Mouse (Mus musculus) midbrain, embryonic 16.5 days (tissue): ENCODE results near the gene Cbarp. TPM values are rescaled to one million over a fixed set of nuclear protein-coding genes. Genes with fewer than 3 reads are reported as not detected.

ENCODE experiments used
- ATAC-seq: fragments of 200-750 bp; cut with Nextera tagmentation; 2 replicates; pipeline ENCODE4 v1.8.0; 2017; ENCODE audit warnings: moderate TSS enrichment
- H3K27ac ChIP-seq: fragments of 300-500 bp; sonication (generic); 2 replicates; pipeline ENCODE4 v1.5.1; 2014; ENCODE audit warnings: mild to moderate bottlenecking, low read length, mixed read lengths
- H3K27me3 ChIP-seq: fragments of 300-500 bp; sonication (generic); 2 replicates; pipeline ENCODE4 v1.6.1; 2014; ENCODE audit warnings: low read depth, low read length, mixed read lengths; ENCODE audit not compliant: control insufficient read depth, insufficient read depth
- H3K36me3 ChIP-seq: fragments of 300-500 bp; sonication (generic); 2 replicates; pipeline ENCODE4 v1.6.1; 2014; ENCODE audit warnings: mild to moderate bottlenecking, low read length, moderate library complexity, mixed read lengths; ENCODE audit not compliant: control insufficient read depth, insufficient read depth
- H3K4me1 ChIP-seq: fragments of 300-500 bp; sonication (generic); 2 replicates; pipeline ENCODE4 v1.6.1; 2014; ENCODE audit warnings: mild to moderate bottlenecking, low read length, mixed read lengths; ENCODE audit not compliant: control insufficient read depth, insufficient read depth
- H3K4me2 ChIP-seq: fragments of 300-500 bp; sonication (generic); 2 replicates; pipeline ENCODE4 v1.6.1; 2014; ENCODE audit warnings: mild to moderate bottlenecking, low read length, mixed read lengths
- H3K4me3 ChIP-seq: fragments of 300-500 bp; sonication (generic); 2 replicates; pipeline ENCODE4 v1.5.1; 2014; ENCODE audit warnings: low read depth, mild to moderate bottlenecking, low read length, moderate library complexity, mixed read lengths
- H3K9ac ChIP-seq: fragments of 300-500 bp; sonication (generic); 2 replicates; pipeline ENCODE4 v1.6.1; 2014; ENCODE audit warnings: low read depth, low read length, mixed read lengths
- H3K9me3 ChIP-seq: fragments of 300-500 bp; sonication (generic); replicated peaks from 2 replicates; pipeline ENCODE4 v1.6.1; 2014; ENCODE audit warnings: mild to moderate bottlenecking, low read length, mixed read lengths; ENCODE audit not compliant: control insufficient read depth, poor library complexity, severe bottlenecking
- WGBS: fragments of 180-500 bp; shearing (Covaris S2); extraction: QIAGEN DNeasy Blood & Tissue Kit; methylation state at CpG from one replicate; pipeline ENCODE4 v1.1.7; 2014; 5-methylcytosine and 5-hydroxymethylcytosine counted together
- polyA plus RNA-seq: library from polyadenylated mRNA; unstranded; fragments of >200 nt; fragmentation: Nextera tagmentation; extraction: Ambion mirVana; gene quantifications from 2 replicates; pipeline ENCODE4 v1.2.1, GENCODE M21; 2015

Gene Cbarp
- polyA plus RNA-seq, 1 experiment from 2014 or later = 81.6 TPM

- 79% methylated on average over 5 of the region's 5 CpGs for WGBS
- H3K4me1 ChIP-seq = no peaks in the 10 kb centered on the region
- no peaks in the 10 kb centered on the region for H3K36me3 ChIP-seq
- no peaks in the 10 kb centered on the region for H3K27me3 ChIP-seq
- H3K9me3 ChIP-seq = no peaks in the 10 kb centered on the region
- no peak overlapping the region for H3K4me3 ChIP-seq
- H3K27ac ChIP-seq = no peak overlapping the region
- ATAC-seq = no peak
- no peak overlapping the region for H3K9ac ChIP-seq
- no peak overlapping the region for H3K4me2 ChIP-seq
Measured at GRCm38 (mm10) chr10:80092690-80093089, 47.9 kb downstream of the Cbarp start.

DNA sequence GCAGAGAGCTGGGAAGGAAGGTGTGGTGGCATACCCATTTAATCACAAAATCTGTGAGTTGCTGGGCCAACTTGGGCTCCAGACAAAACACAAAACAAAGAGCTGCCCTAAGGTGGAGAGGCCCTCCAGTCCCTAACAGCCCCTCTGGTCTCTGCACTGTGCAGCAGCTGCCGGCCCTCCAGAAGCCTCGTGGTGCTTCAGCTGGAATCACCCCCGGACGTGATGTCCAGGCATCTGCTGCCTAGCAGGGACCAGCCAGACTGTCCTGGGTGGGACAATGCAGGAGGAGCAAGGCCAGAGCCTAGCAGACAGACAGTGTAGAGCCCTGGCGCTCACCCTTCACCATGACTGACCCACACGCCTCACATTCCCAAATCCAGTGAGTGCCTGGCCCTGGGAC lies 49.1 kb downstream of the Cbarp start:
- WGBS = 88% methylated on average over 6 of the region's 6 CpGs
- no peak overlapping the region for H3K4me3 ChIP-seq
- H3K27me3 ChIP-seq = no peaks in the 10 kb centered on the region
- no peak overlapping the region for H3K27ac ChIP-seq
- no peaks in the 10 kb centered on the region for H3K9me3 ChIP-seq
- H3K9ac ChIP-seq = no peak overlapping the region
- no peaks in the 10 kb centered on the region for H3K4me1 ChIP-seq
- H3K4me2 ChIP-seq = no peak overlapping the region
- no peak for ATAC-seq
- no peaks in the 10 kb centered on the region for H3K36me3 ChIP-seq

DNA sequence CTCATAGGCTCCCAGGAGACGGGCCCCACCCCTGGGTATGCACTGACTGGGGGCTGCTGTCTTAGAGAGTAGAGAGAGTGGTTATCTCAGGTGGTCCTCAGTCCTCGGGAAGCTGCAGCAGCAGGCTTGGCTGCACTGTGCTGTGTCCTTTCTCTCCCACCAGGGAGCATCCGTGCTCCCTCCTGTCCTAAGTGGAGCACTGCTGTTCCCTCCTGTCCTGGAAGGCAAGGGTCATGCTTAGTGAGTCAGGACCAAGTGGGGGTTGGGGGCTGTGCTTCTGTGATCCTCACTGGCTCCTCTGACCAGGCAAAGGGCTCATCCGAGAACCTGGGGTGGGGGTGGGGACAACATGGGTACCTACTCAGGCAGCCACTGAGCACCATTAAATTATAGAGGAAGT lies 51.5 kb downstream of the Cbarp start:
- H3K4me1 ChIP-seq = no peaks in the 10 kb centered on the region
- H3K36me3 ChIP-seq = no peaks in the 10 kb centered on the region
- no peak overlapping the region for H3K4me3 ChIP-seq
- H3K4me2 ChIP-seq = no peak overlapping the region
- 54% methylated on average over 4 of the region's 4 CpGs for WGBS
- ATAC-seq = no peak
- no peak overlapping the region for H3K27ac ChIP-seq
- no peaks in the 10 kb centered on the region for H3K27me3 ChIP-seq
- no peak overlapping the region for H3K9ac ChIP-seq
- no peaks in the 10 kb centered on the region for H3K9me3 ChIP-seq

DNA sequence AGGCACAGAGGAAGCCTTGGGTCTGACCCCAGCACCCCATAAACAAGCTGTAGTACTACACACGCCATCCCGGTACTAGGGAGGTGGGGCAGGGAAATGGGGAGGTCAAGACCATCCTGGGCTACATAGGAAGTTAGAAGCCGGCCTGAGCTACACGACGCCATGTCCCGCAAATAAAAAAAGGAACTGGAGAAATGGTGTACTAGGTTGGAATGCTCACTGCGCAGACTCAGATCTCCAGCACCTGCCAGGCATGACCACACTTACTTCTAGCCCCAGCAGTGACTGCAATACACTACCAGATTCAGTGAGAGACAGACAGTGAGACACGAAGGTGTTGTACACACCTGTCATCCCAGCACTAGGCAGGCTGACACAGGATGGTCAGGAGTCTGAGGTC lies 53.2 kb downstream of the Cbarp start:
- Histone ChIP-seq H3K4me1 (no peaks in the 10 kb centered on the region), H3K9ac (no peak overlapping the region), H3K9me3 (no peaks in the 10 kb centered on the region), H3K27me3 (no peaks in the 10 kb centered on the region), H3K4me3 (no peak overlapping the region), H3K27ac (no peak overlapping the region), H3K36me3 (peaks cover 5% of the 10 kb centered on the region; the same call in 1 of the 2 replicates), H3K4me2 (no peak overlapping the region)
- ATAC-seq = no peak
- 92% methylated on average over 8 of the region's 8 CpGs for WGBS

GRCm38 (mm10) chr10:80086847-80087246 lies 53.8 kb downstream of the Cbarp start:
- Histone ChIP-seq H3K4me3 (no peak overlapping the region), H3K27me3 (no peaks in the 10 kb centered on the region), H3K4me1 (no peaks in the 10 kb centered on the region), H3K4me2 (no peak overlapping the region), H3K36me3 (peaks cover 9% of the 10 kb centered on the region; the same call in 1 of the 2 replicates), H3K9ac (no peak overlapping the region), H3K27ac (no peak overlapping the region), H3K9me3 (no peaks in the 10 kb centered on the region)
- 90% methylated on average over 3 of the region's 3 CpGs for WGBS
- ATAC-seq = no peak

GRCm38 (mm10) chr10:80084817-80085487 lies 55.7 kb downstream of the Cbarp start:
- no peak overlapping the region for H3K4me2 ChIP-seq
- H3K9ac ChIP-seq = no peak overlapping the region
- H3K27me3 ChIP-seq = no peaks in the 10 kb centered on the region
- no peaks in the 10 kb centered on the region for H3K9me3 ChIP-seq
- no peak overlapping the region for H3K4me3 ChIP-seq
- no peak overlapping the region for H3K27ac ChIP-seq
- peaks cover 21% of the 10 kb centered on the region; the same call in 1 of the 2 replicates for H3K36me3 ChIP-seq
- no peaks in the 10 kb centered on the region for H3K4me1 ChIP-seq
- 83% methylated on average over 9 of the region's 9 CpGs for WGBS
- ATAC-seq = no peak

- Histone ChIP-seq H3K9me3 (no peaks in the 10 kb centered on the region), H3K4me3 (no peak overlapping the region), H3K27ac (no peak overlapping the region), H3K27me3 (no peaks in the 10 kb centered on the region), H3K9ac (no peak overlapping the region), H3K4me2 (no peak overlapping the region), H3K36me3 (peaks cover 21% of the 10 kb centered on the region; the same call in 1 of the 2 replicates), H3K4me1 (no peaks in the 10 kb centered on the region)
- WGBS = 80% methylated on average over 3 of the region's 3 CpGs
- ATAC-seq = no peak
Measured at GRCm38 (mm10) chr10:80081075-80081474, 59.6 kb downstream of the Cbarp start.

Other genes with a start within 250 kb of the Cbarp start
- 0.20 TPM in 1 of 2 replicates, not detected in the other for gene Cfd, start 250.0 kb downstream of the Cbarp start, polyA plus RNA-seq
- gene Med16, start 231.9 kb downstream of the Cbarp start, polyA plus RNA-seq = 55.4 and 56.6 TPM in 2 replicates
- 2.6 and 13.4 TPM in 2 replicates for gene Gm26602, start 230.0 kb downstream of the Cbarp start, polyA plus RNA-seq
- gene Kiss1r, start 223.9 kb downstream of the Cbarp start, polyA plus RNA-seq = 3.5 and 3.8 TPM in 2 replicates
- 273 and 293 TPM in 2 replicates for gene R3hdm4, start 219.6 kb downstream of the Cbarp start, polyA plus RNA-seq
- gene Arid3a, start 213.8 kb downstream of the Cbarp start, polyA plus RNA-seq = 1.7 and 2.2 TPM in 2 replicates
- 79.5 and 89.4 TPM in 2 replicates for gene Wdr18, start 180.7 kb downstream of the Cbarp start, polyA plus RNA-seq
- gene Grin3b, start 170.1 kb downstream of the Cbarp start, polyA plus RNA-seq = 0.20 and 0.28 TPM in 2 replicates
- gene Tmem259, start 156.5 kb downstream of the Cbarp start, polyA plus RNA-seq = 15.3 and 16.2 TPM in 2 replicates
- gene Cnn2, start 152.3 kb downstream of the Cbarp start, polyA plus RNA-seq = 25.7 and 26.2 TPM in 2 replicates
- 4.1 and 4.8 TPM in 2 replicates for gene Abca7, start 144.3 kb downstream of the Cbarp start, polyA plus RNA-seq
- gene Arhgap45, start 124.2 kb downstream of the Cbarp start, polyA plus RNA-seq = 1.2 TPM in 2 replicates
- gene Polr2e, start 101.0 kb downstream of the Cbarp start, polyA plus RNA-seq = 124 and 131 TPM in 2 replicates
- 509 and 552 TPM in 2 replicates for gene Gpx4, start 93.7 kb downstream of the Cbarp start, polyA plus RNA-seq
- gene Sbno2, start 35.3 kb downstream of the Cbarp start, polyA plus RNA-seq = 11.6 and 12.5 TPM in 2 replicates
- 14.2 and 15.4 TPM in 2 replicates for gene Stk11, start 25.0 kb downstream of the Cbarp start, polyA plus RNA-seq
- gene Atp5d, start 2.2 kb downstream of the Cbarp start, polyA plus RNA-seq = 433 and 454 TPM in 2 replicates
- 15.5 and 21.1 TPM in 2 replicates for gene Midn, start 7.4 kb upstream of the Cbarp start, polyA plus RNA-seq
- 380 and 398 TPM in 2 replicates for gene Cirbp, start 25.1 kb upstream of the Cbarp start, polyA plus RNA-seq
- 11.0 and 11.4 TPM in 2 replicates for gene 1600002K03Rik, start 32.1 kb upstream of the Cbarp start, polyA plus RNA-seq
- gene Efna2, start 38.6 kb upstream of the Cbarp start, polyA plus RNA-seq = 37.3 and 43.3 TPM in 2 replicates
- gene Mum1, start 85.6 kb upstream of the Cbarp start, polyA plus RNA-seq = 47.8 and 51.1 TPM in 2 replicates
- gene Ndufs7, start 108.3 kb upstream of the Cbarp start, polyA plus RNA-seq = 263 and 302 TPM in 2 replicates
- gene Gamt, start 120.2 kb upstream of the Cbarp start, polyA plus RNA-seq = 15.8 and 19.5 TPM in 2 replicates
- gene Dazap1, start 120.7 kb upstream of the Cbarp start, polyA plus RNA-seq = 43.7 and 51.9 TPM in 2 replicates
- gene Rps15, start 151.6 kb upstream of the Cbarp start, polyA plus RNA-seq = 465 and 476 TPM in 2 replicates
- gene Apc2, start 155.1 kb upstream of the Cbarp start, polyA plus RNA-seq = 172 and 205 TPM in 2 replicates
- gene 2310011J03Rik, start 179.7 kb upstream of the Cbarp start, polyA plus RNA-seq = 21.9 and 26.7 TPM in 2 replicates
- 5.6 and 6.5 TPM in 2 replicates for gene Pcsk4, start 188.7 kb upstream of the Cbarp start, polyA plus RNA-seq
- 6.0 and 8.6 TPM in 2 replicates for gene Reep6, start 189.1 kb upstream of the Cbarp start, polyA plus RNA-seq
- gene Adamtsl5, start 207.6 kb upstream of the Cbarp start, polyA plus RNA-seq = 0.38 and 0.40 TPM in 2 replicates
- 9.6 and 11.0 TPM in 2 replicates for gene Plk5, start 215.6 kb upstream of the Cbarp start, polyA plus RNA-seq
- 13.6 and 15.0 TPM in 2 replicates for gene Mex3d, start 246.8 kb upstream of the Cbarp start, polyA plus RNA-seq